17 mouse cellular contexts compared by ENCODE assay signal in the genomic region with DNA sequence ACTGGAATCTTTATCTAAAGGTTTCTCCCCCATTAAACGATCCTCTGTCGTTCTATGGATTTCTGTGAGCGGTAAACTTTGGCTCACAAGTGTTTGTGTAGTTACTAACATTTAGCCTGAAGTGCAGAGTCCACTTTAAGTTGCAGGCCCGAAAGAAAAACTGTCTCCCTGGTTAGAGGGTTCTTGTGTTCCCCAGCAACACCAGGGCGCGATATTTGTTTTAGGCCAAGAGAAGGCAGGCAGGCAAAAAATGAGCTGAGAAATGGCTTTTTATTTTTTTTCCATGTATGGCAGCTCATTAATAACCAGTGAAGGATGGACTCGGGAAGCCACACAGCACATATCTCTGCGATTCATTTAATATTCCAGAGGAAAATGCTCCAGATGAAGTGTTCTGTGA.
DNase-seq lines count a peak whose midpoint lies in the region; ATAC-seq and TF ChIP-seq lines count a peak whose summit lies in the region.
"Had no signal": no experiment of that assay in that cellular context is flagged by ENCODE, and none has a peak within 500 bp of the region (broad histone marks: within the 10 kb centered on the region; RNA-seq: fewer than 3 reads in every experiment).

No protein-coding gene starts in this region.

- ATAC-seq in lung, embryonic 16.5 days (ENCODE audit: low read depth): no peak
- no peak for ATAC-seq in embryonic facial prominence, embryonic 12.5 days (ENCODE audit: insufficient number of reproducible peaks, insufficient read depth, low FRiP score, low TSS enrichment)
- ATAC-seq in forebrain, embryonic 12.5 days (ENCODE audit: low FRiP score): no peak

- H3K27ac ChIP-seq in lung, embryonic 16.5 days (ENCODE audit: low read length): peak overlapping the region; percentile 81
- H3K27ac ChIP-seq in embryonic facial prominence, embryonic 12.5 days: peak overlapping the region; percentile 96
- peak overlapping the region; percentile 94 for H3K27ac ChIP-seq in forebrain, embryonic 12.5 days
- peak overlapping the region; percentile 11; the same call in 1 of the 2 replicates for H3K27ac ChIP-seq in limb, embryonic 10.5 days
- H3K27ac ChIP-seq: neural tube, embryonic 13.5 days had no signal

- no peak for TF ChIP-seq POLR2A in lung, adult 2 months (IDR thresholded peaks at IDR 0.05; ENCODE audit: borderline replicate concordance, extremely low read depth, low read depth, low read length)

- H3K36me3 ChIP-seq in lung, embryonic 16.5 days (ENCODE audit: control insufficient read depth, insufficient read depth, low read length): no peaks in the 10 kb centered on the region
- H3K36me3 ChIP-seq in embryonic facial prominence, embryonic 12.5 days: no peaks in the 10 kb centered on the region
- no peaks in the 10 kb centered on the region for H3K36me3 ChIP-seq in forebrain, embryonic 12.5 days (replicated peaks)
- no peaks in the 10 kb centered on the region for H3K36me3 ChIP-seq in limb, embryonic 10.5 days
- H3K36me3 ChIP-seq: G1E; neural tube, embryonic 13.5 days had no signal

- peaks cover 28% of the 10 kb centered on the region for H3K4me1 ChIP-seq in lung, embryonic 16.5 days (replicated peaks; ENCODE audit: control insufficient read depth, insufficient read depth, low read length)
- peaks cover 4% of the 10 kb centered on the region for H3K4me1 ChIP-seq in lung, adult 2 months (ENCODE audit: control insufficient read depth, insufficient read depth, low read length)
- peaks cover 27% of the 10 kb centered on the region for H3K4me1 ChIP-seq in embryonic facial prominence, embryonic 12.5 days
- H3K4me1 ChIP-seq in forebrain, embryonic 12.5 days: peaks cover 61% of the 10 kb centered on the region
- peaks cover 60% of the 10 kb centered on the region for H3K4me1 ChIP-seq in limb, embryonic 10.5 days

- no peak overlapping the region for H3K4me2 ChIP-seq in lung, embryonic 16.5 days (ENCODE audit: low read depth, low read length)
- no peak overlapping the region for H3K4me2 ChIP-seq in embryonic facial prominence, embryonic 12.5 days (replicated peaks)
- H3K4me2 ChIP-seq in forebrain, embryonic 12.5 days: no peak overlapping the region
- H3K4me2 ChIP-seq: neural tube, embryonic 13.5 days had no signal

- H3K4me3 ChIP-seq in lung, embryonic 16.5 days (ENCODE audit: low read length): no peak overlapping the region
- no peak overlapping the region for H3K4me3 ChIP-seq in lung, adult 2 months (replicated peaks; ENCODE audit: extremely low read depth, low read depth, low read length)
- H3K4me3 ChIP-seq in embryonic facial prominence, embryonic 12.5 days: no peak overlapping the region
- H3K4me3 ChIP-seq in forebrain, embryonic 12.5 days (replicated peaks): no peak overlapping the region
- H3K4me3 ChIP-seq in limb, embryonic 10.5 days: no peak overlapping the region
- H3K4me3 ChIP-seq: erythroblast, embryonic 14.5 days; neural tube, embryonic 13.5 days had no signal

- WGBS in lung, embryonic 16.5 days: 22% methylated on average over 8 of the region's 8 CpGs
- 57% methylated on average over 8 of the region's 8 CpGs for WGBS in lung, adult 2 months
- WGBS in embryonic facial prominence, embryonic 12.5 days: 82% methylated on average over 8 of the region's 8 CpGs
- 74% methylated on average over 8 of the region's 8 CpGs for WGBS in forebrain, embryonic 12.5 days
- 89% methylated on average over 8 of the region's 8 CpGs for WGBS in limb, embryonic 10.5 days

- H3K27me3 ChIP-seq in lung, embryonic 16.5 days (ENCODE audit: control insufficient read depth, insufficient read depth, low read depth, low read length): no peaks in the 10 kb centered on the region
- H3K27me3 ChIP-seq in embryonic facial prominence, embryonic 12.5 days: no peaks in the 10 kb centered on the region
- H3K27me3 ChIP-seq in forebrain, embryonic 12.5 days: no peaks in the 10 kb centered on the region
- no peaks in the 10 kb centered on the region for H3K27me3 ChIP-seq in limb, embryonic 10.5 days (ENCODE audit: low read depth, poor library complexity, severe bottlenecking)
- H3K27me3 ChIP-seq: neural tube, embryonic 13.5 days had no signal

- no peaks in the 10 kb centered on the region for H3K9me3 ChIP-seq in lung, embryonic 16.5 days (ENCODE audit: control insufficient read depth, low read length)
- H3K9me3 ChIP-seq in embryonic facial prominence, embryonic 12.5 days: no peaks in the 10 kb centered on the region
- no peaks in the 10 kb centered on the region for H3K9me3 ChIP-seq in forebrain, embryonic 12.5 days
- H3K9me3 ChIP-seq in limb, embryonic 10.5 days (replicated peaks): no peaks in the 10 kb centered on the region
- H3K9me3 ChIP-seq: G1E; neural tube, embryonic 13.5 days had no signal

- DNase-seq in lung, adult 2 months: no peak
- no peak for DNase-seq in limb, embryonic 10.5 days (ENCODE audit: low spot score)
- DNase-seq in right cerebral cortex, postnatal 10 days (ENCODE audit: low spot score in 2 of 2): no peak
- no peak for DNase-seq in urinary bladder, adult 18-20 months (ENCODE audit: low spot score in 2 of 2)
- DNase-seq in ovary, postnatal 14 days (ENCODE audit: low spot score): no peak
- DNase-seq: cerebellum, adult 11 months; kidney, adult 9 months; layer of hippocampus, postnatal 36 days; left cerebral cortex, postnatal 4 days; lung, postnatal 36 days; right cerebral cortex, postnatal 4 days had no signal

- TF ChIP-seq CTCF in lung, adult 2 months (IDR thresholded peaks at IDR 0.05; ENCODE audit: insufficient read depth, low read length): no peak

- peak overlapping the region; percentile 23; the same call in 1 of the 2 replicates for H3K9ac ChIP-seq in lung, embryonic 16.5 days (ENCODE audit: low read length)
- no peak overlapping the region for H3K9ac ChIP-seq in embryonic facial prominence, embryonic 12.5 days
- no peak overlapping the region for H3K9ac ChIP-seq in forebrain, embryonic 12.5 days
- H3K9ac ChIP-seq: neural tube, embryonic 13.5 days had no signal

Comparison
In these comparisons a context has a peak if more than half of its experiments do, and no peak if none do; other contexts are left out.
1. H3K27ac ChIP-seq: peak in every context shown above with its lines; median percentile 96 in embryonic facial prominence, embryonic 12.5 days; 94 in forebrain, embryonic 12.5 days; 81 in lung, embryonic 16.5 days; 11 in limb, embryonic 10.5 days.